Comparison of ENCODE assay signal across 10 mouse cellular contexts in genomic region chr1:62743064-62743694, GRCm38 (mm10). TPM values are rescaled to one million over a fixed set of nuclear protein-coding genes. Genes with fewer than 3 reads are reported as not detected.
DNase-seq lines count a peak whose midpoint lies in the region; ATAC-seq lines count a peak whose summit lies in the region.
"Had no signal": no experiment of that assay in that cellular context is flagged by ENCODE, and none has a peak within 500 bp of the region (broad histone marks: within the 10 kb centered on the region; RNA-seq: fewer than 3 reads in every experiment).

No protein-coding gene starts in this region.

- H3K9me3 ChIP-seq in forebrain, embryonic 15.5 days, result no peaks in the 10 kb centered on the region
- no peaks in the 10 kb centered on the region for H3K9me3 ChIP-seq in midbrain, embryonic 16.5 days (replicated peaks; ENCODE audit: control insufficient read depth, low read length, poor library complexity, severe bottlenecking)

- H3K4me2 ChIP-seq in forebrain, embryonic 15.5 days (replicated peaks), result no peak overlapping the region
- H3K4me2 ChIP-seq in midbrain, embryonic 16.5 days (ENCODE audit: low read length), result no peak overlapping the region

- H3K36me3 ChIP-seq in forebrain, embryonic 15.5 days, result 0 out of 2 replicates have a peak, but pooled peaks cover 3% of the 10 kb centered on the region
- peaks cover 7% of the 10 kb centered on the region for H3K36me3 ChIP-seq in midbrain, embryonic 16.5 days (ENCODE audit: control insufficient read depth, insufficient read depth, low read length)

- WGBS in forebrain, embryonic 15.5 days, result 8% methylated on average over 8 of the region's 8 CpGs
- 10% methylated on average over 8 of the region's 8 CpGs for WGBS in midbrain, embryonic 16.5 days

- H3K9ac ChIP-seq in forebrain, embryonic 15.5 days (replicated peaks), result no peak overlapping the region
- H3K9ac ChIP-seq in midbrain, embryonic 16.5 days (ENCODE audit: low read depth, low read length), result no peak overlapping the region

- no peaks in the 10 kb centered on the region for H3K27me3 ChIP-seq in forebrain, embryonic 15.5 days
- no peaks in the 10 kb centered on the region; the same call in 1 of the 2 replicates for H3K27me3 ChIP-seq in midbrain, embryonic 16.5 days (ENCODE audit: control insufficient read depth, insufficient read depth, low read depth, low read length)

- H3K4me3 ChIP-seq in forebrain, embryonic 15.5 days, result no peak overlapping the region
- H3K4me3 ChIP-seq in midbrain, embryonic 16.5 days (ENCODE audit: low read depth, low read length), result no peak overlapping the region
- H3K4me3 ChIP-seq: myocyte had no signal

- ATAC-seq in forebrain, embryonic 15.5 days (replicated peaks), result no peak; the same call in 1 of the 2 replicates
- ATAC-seq in midbrain, embryonic 16.5 days, result peak; percentile 58; the same call in 1 of the 2 replicates
- no peak for ATAC-seq in erythroid progenitor cell, adult 5-6 weeks (replicated peaks; ENCODE audit: low FRiP score, poor library complexity, severe bottlenecking)

- peaks cover 6% of the 10 kb centered on the region for H3K4me1 ChIP-seq in forebrain, embryonic 15.5 days
- H3K4me1 ChIP-seq in midbrain, embryonic 16.5 days (ENCODE audit: control insufficient read depth, insufficient read depth, low read length), result 0 out of 2 replicates have a peak, but pooled peaks cover 2% of the 10 kb centered on the region

- 0 out of 2 replicates have a peak overlapping the region, but pooled peaks have one; percentile 17 for H3K27ac ChIP-seq in forebrain, embryonic 15.5 days (replicated peaks)
- no peak overlapping the region; the same call in 1 of the 2 replicates for H3K27ac ChIP-seq in midbrain, embryonic 16.5 days (ENCODE audit: low read length)

- DNase-seq in heart, adult 11 months, result peak; percentile 88
- no peak for DNase-seq in heart, postnatal 4 days
- DNase-seq in R1 (ENCODE audit: low read depth, low spot score), result peak; percentile 79
- no peak for DNase-seq in spleen, adult 18-20 months
- no peak for DNase-seq in urinary bladder, postnatal 14 days (ENCODE audit: low spot score)
- DNase-seq: adrenal gland, postnatal 25 days had no signal

RNA-seq across cellular contexts. Expression of gene Nrp2, which starts 40.1 kb away (rescaled TPM):
- total RNA-seq in heart, postnatal 4 days (2021), result 10 to 100 TPM; 44.7 to 50.9 TPM
- polyA plus RNA-seq in forebrain, embryonic 15.5 days (2015; fragmentation: Nextera tagmentation; extraction: Ambion mirVana), result 30.8 and 34.7 TPM in 2 replicates
- polyA plus RNA-seq in midbrain, embryonic 16.5 days (2015; fragmentation: Nextera tagmentation; extraction: Ambion mirVana), result 23.4 and 33.3 TPM in 2 replicates
- total RNA-seq in erythroid progenitor cell, adult 5-6 weeks (2015; ENCODE audit: low replicate concordance), result 0.72 and 1.7 TPM in 2 replicates
- 1.3 and 2.7 TPM in 2 replicates for total RNA-seq in erythroid progenitor cell, adult 5-6 weeks (2017; ENCODE audit: low replicate concordance)

Comparison
In these comparisons a context has a peak if more than half of its experiments do, and no peak if none do; other contexts are left out.
1. DNase-seq: peak in heart, adult 11 months (single experiment) and R1 (single experiment); none in heart, postnatal 4 days (single experiment), spleen, adult 18-20 months (0 of 2) and urinary bladder, postnatal 14 days (single experiment).
2. RNA of gene Nrp2, which starts 40.1 kb away (total RNA-seq): 44.7 to 50.9 TPM in heart, postnatal 4 days; 0.72 to 2.7 TPM in erythroid progenitor cell, adult 5-6 weeks; every median in the first group is over 10 times any median in the second.